Mouse (Mus musculus) lung, adult 2 months (tissue): ENCODE measurements around the gene Fam168a.

Experiments
- CTCF ChIP-seq: fragments of 200-500 bp; IDR thresholded peaks from 2 replicates; pipeline ENCODE4 v1.5.1; 2011; ENCODE audit warnings: mild to moderate bottlenecking, low read length, control low read depth; ENCODE audit not compliant: insufficient read depth
- POLR2A ChIP-seq: fragments of 200-500 bp; IDR thresholded peaks from 2 replicates; pipeline ENCODE4 v1.6.1; 2011; ENCODE audit warnings: low read depth, mild to moderate bottlenecking, control low read depth, low read length, borderline replicate concordance; ENCODE audit errors: extremely low read depth

DNA sequence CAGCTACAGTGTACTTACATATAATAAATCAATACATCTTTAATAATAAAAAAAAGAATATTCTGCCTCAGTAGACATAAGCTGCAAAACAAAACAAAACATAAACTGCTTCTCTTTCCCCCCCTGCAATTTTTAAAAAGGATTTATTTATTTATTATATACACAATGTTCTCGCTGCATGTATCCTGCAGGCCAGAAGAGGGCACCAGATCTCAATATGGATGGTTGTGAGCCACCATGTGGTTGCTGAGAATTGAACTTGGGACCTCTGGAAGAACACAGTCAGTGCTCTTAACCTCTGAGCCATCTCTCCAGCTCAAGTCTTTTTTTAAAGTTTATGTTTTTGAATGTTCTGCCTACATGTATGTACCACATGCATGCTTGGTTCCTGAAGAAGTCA lies 67.8 kb downstream of the Fam168a start:
- TF ChIP-seq CTCF (no peak), POLR2A (no peak)
